8 mouse cellular contexts compared by ENCODE assay signal in the genomic region with DNA sequence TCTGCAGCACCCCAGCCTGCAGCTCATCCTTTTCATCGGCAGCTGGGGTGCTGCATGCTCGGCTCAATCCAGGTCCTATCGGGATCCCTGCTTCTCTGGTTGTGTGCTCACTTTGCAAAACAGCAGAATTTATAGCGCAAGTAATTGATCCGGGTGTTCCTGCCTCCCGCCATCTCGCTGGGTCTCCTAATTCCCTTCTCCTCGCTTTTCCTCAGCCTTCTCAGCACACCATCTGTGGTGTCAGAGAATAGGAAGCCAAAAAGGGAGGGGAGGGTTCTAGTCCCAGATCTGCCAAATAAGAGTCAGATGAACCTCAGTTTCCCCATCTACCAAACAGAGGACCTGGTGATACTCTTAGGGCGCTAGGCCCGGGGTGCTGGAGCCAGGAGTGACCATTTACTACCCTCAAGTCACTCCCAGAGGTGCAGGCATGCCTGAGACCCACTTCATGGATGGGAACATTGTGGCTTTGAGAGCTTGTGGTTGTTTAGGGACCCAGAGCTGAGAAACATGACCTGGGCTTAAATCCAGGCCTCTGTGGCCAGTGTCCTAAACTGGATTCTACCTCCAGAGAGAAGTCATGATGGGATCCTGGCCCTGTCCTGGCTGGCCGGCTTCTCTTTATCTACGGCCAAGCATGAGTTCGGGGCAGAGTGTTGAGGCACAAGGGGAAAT. TPM values are rescaled to one million over a fixed set of nuclear protein-coding genes. Genes with fewer than 3 reads are reported as not detected.
DNase-seq lines count a peak whose midpoint lies in the region; ATAC-seq and TF ChIP-seq lines count a peak whose summit lies in the region.

No protein-coding gene starts in this region.

- DNase-seq in cerebellum, adult 9-11 months, result peak; percentile 54
- DNase-seq in cerebellum, adult 18-20 months, result no peak
- DNase-seq in thymus, adult 2 months, result no peak
- no peak for DNase-seq in thymus, postnatal 14 days
- DNase-seq in telencephalon, adult 2 months (ENCODE audit: low read depth, low spot score), result peak; percentile 61
- no peak for DNase-seq in T-cell, adult 2 months (ENCODE audit: low spot score)
- no peak for DNase-seq in thymus, postnatal 36 days

- no peak for TF ChIP-seq POLR2A in thymus, adult 2 months (IDR thresholded peaks at IDR 0.05; ENCODE audit: control insufficient read depth, extremely low read depth, insufficient read depth, low read length, poor library complexity)

- ATAC-seq in liver, embryonic 12.5 days, result no peak

- no peak overlapping the region for H3K4me3 ChIP-seq in thymus, adult 2 months (ENCODE audit: control insufficient read depth, insufficient read depth, low read length)
- H3K4me3 ChIP-seq in liver, embryonic 12.5 days, result no peak overlapping the region

- H3K27ac ChIP-seq in thymus, adult 2 months (ENCODE audit: control insufficient read depth, insufficient read depth, low read length), result peak overlapping the region; percentile 81
- H3K27ac ChIP-seq in liver, embryonic 12.5 days, result peak overlapping the region; percentile 76

- H3K4me1 ChIP-seq in thymus, adult 2 months (replicated peaks; ENCODE audit: control insufficient read depth, insufficient read depth, low read length), result peaks cover 35% of the 10 kb centered on the region
- peaks cover 40% of the 10 kb centered on the region for H3K4me1 ChIP-seq in liver, embryonic 12.5 days

- 0 out of 2 replicates have a peak overlapping the region, but pooled peaks have one; percentile 22 for H3K9ac ChIP-seq in liver, embryonic 12.5 days

- no peaks in the 10 kb centered on the region for H3K36me3 ChIP-seq in thymus, adult 2 months (ENCODE audit: control insufficient read depth, insufficient read depth, low read length)
- no peaks in the 10 kb centered on the region for H3K36me3 ChIP-seq in liver, embryonic 12.5 days

- TF ChIP-seq CTCF in thymus, adult 2 months (IDR thresholded peaks at IDR 0.05; ENCODE audit: borderline replicate concordance, control insufficient read depth, extremely low read depth, insufficient read depth, low read length, poor library complexity), result no peak

- WGBS in thymus, adult 2 months, result 93% methylated on average over 13 of the region's 13 CpGs
- 76% methylated on average over 13 of the region's 13 CpGs for WGBS in liver, embryonic 12.5 days (ENCODE audit: insufficient replicate concordance)

- no peaks in the 10 kb centered on the region for H3K9me3 ChIP-seq in liver, embryonic 12.5 days (replicated peaks)

- H3K4me2 ChIP-seq in liver, embryonic 12.5 days, result peak overlapping the region; percentile 77

- no peaks in the 10 kb centered on the region for H3K27me3 ChIP-seq in thymus, adult 2 months (ENCODE audit: control insufficient read depth, insufficient read depth, low read length)
- H3K27me3 ChIP-seq in liver, embryonic 12.5 days (replicated peaks), result no peaks in the 10 kb centered on the region

RNA-seq across cellular contexts. Expression of a gene that starts 1.1 kb away (rescaled TPM):
- polyA plus RNA-seq in thymus, adult 2 months (2012; rRNA removed), result 1.7 and 2.9 TPM in 2 replicates
- 0.31 TPM in 1 of 2 replicates, not detected in the other for polyA plus RNA-seq in liver, embryonic 12.5 days (2016; fragmentation: Nextera tagmentation; extraction: Ambion mirVana)

Comparison
In these comparisons a context has a peak if more than half of its experiments do, and no peak if none do; other contexts are left out.
1. DNase-seq: peak in cerebellum, adult 9-11 months (single experiment) and telencephalon, adult 2 months (single experiment); none in cerebellum, adult 18-20 months (0 of 2), thymus, adult 2 months (single experiment), thymus, postnatal 14 days (single experiment), T-cell, adult 2 months (single experiment) and thymus, postnatal 36 days (0 of 2).